Mouse (Mus musculus) ES-E14 (cell line): ENCODE data around the gene Hoxb13.

Source experiments
- HCFC1 ChIP-seq: IDR thresholded peaks from 2 replicates; pipeline ENCODE4 v1.6.1; 2012; ENCODE audit warnings: low read length, inconsistent platforms, borderline replicate concordance; ENCODE audit not compliant: insufficient read depth
- MAFK ChIP-seq: IDR thresholded peaks from 2 replicates; pipeline ENCODE4 v1.6.1; 2014; ENCODE audit warnings: mild to moderate bottlenecking, low read depth, low read length, inconsistent platforms; ENCODE audit not compliant: insufficient read depth
- ZC3H11A ChIP-seq: IDR thresholded peaks from 2 replicates; pipeline ENCODE4 v1.6.1; 2012; ENCODE audit warnings: low read depth, mild to moderate bottlenecking, inconsistent platforms, low read length, borderline replicate concordance
- ZNF384 ChIP-seq: IDR thresholded peaks from 2 replicates; pipeline ENCODE4 v1.6.1; 2012; ENCODE audit warnings: low read depth, low read length, inconsistent platforms

DNA sequence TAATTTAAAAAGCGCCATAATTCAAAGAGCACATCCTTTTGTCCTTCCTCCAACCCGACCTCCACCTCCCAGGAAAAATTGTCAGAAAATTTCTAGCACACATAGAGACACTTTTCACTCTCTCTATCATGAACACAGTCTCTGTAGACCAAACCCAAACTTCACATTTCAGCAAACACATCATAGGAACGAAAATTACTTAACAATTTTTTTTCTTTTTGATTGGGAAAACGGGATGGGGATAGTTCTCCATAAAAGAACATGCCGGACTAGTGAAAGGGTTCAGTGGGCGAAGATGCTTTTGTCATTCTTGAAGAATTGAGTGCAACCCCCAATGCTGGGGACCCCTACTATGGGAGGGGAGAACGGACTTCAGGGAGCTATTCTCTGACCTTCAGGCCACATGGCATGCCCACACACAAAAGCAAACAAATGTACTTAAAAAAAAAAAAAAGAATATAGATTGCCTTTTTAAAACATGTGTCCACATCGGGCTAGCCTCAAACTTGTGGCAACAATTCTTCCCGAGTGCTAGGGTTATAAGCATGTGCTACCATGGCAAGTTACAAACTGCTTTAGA is 18.1 kb upstream of the Hoxb13 start:
- TF ChIP-seq ZC3H11A (no peak), ZNF384 (no peak), MAFK (no peak), HCFC1 (no peak)
